Mouse (Mus musculus) liver, embryonic 14.5 days (tissue): Measurements from ENCODE around the gene Gimap5. TPM values are rescaled to one million over a fixed set of nuclear protein-coding genes. Genes with fewer than 3 reads are reported as not detected.

ENCODE experiments used
- ATAC-seq: fragments of 200-750 bp; cut with Nextera tagmentation; 2 replicates; pipeline ENCODE4 v1.8.0; 2017; ENCODE audit warnings: moderate number of reproducible peaks, mild to moderate bottlenecking, moderate library complexity; ENCODE audit not compliant: insufficient read depth
- DNase-seq, 3 experiments: peaks; one replicate each; pipeline ENCODE4 v3.0.0-alpha.2; 2012 to 2013; ENCODE audit warnings: low read depth in 3 of 3, low spot score in 3 of 3
- H3K27ac ChIP-seq: fragments of 300-500 bp; sonication (generic); 2 replicates; pipeline ENCODE4 v1.5.1; 2014; ENCODE audit warnings: moderate library complexity, mild to moderate bottlenecking, control low read depth, inconsistent platforms
- H3K27me3 ChIP-seq: fragments of 300-500 bp; sonication (generic); 2 replicates; pipeline ENCODE4 v1.6.1; 2014; ENCODE audit warnings: mild to moderate bottlenecking, low read length, moderate library complexity; ENCODE audit not compliant: control insufficient read depth, insufficient read depth
- H3K36me3 ChIP-seq: fragments of 300-500 bp; sonication (generic); replicated peaks from 2 replicates; pipeline ENCODE4 v1.6.1; 2014; ENCODE audit warnings: low read depth; ENCODE audit not compliant: control insufficient read depth, insufficient read depth
- H3K4me1 ChIP-seq, 2 experiments: fragments of 200-500 bp in 1 of 2; fragments of 300-500 bp in 1 of 2; sonication (generic) in 1 of 2; replicated peaks; 2 replicates each; pipeline ENCODE4 v1.6.1; 2012 to 2014; ENCODE audit warnings: antibody characterized with exemption in 1 of 2, inconsistent platforms in 1 of 2, low read length in 1 of 2; ENCODE audit not compliant: control insufficient read depth in 2 of 2, insufficient read depth in 2 of 2
- H3K4me2 ChIP-seq: fragments of 300-500 bp; sonication (generic); 2 replicates; pipeline ENCODE4 v1.6.1; 2014; ENCODE audit warnings: low read depth, mild to moderate bottlenecking, control low read depth, moderate library complexity
- H3K4me3 ChIP-seq, 2 experiments: fragments of 200-500 bp in 1 of 2; fragments of 300-500 bp in 1 of 2; sonication (generic) in 1 of 2; 2 replicates each; pipeline ENCODE4 v1.5.1; 2012 to 2014; ENCODE audit warnings: low read depth in 2 of 2, low read length in 2 of 2, mild to moderate bottlenecking in 2 of 2, control low read depth in 1 of 2, inconsistent platforms in 1 of 2, moderate library complexity in 1 of 2; ENCODE audit not compliant: insufficient read depth in 1 of 2
- H3K9ac ChIP-seq: fragments of 300-500 bp; sonication (generic); replicated peaks from 2 replicates; pipeline ENCODE4 v1.6.1; 2014; ENCODE audit warnings: mild to moderate bottlenecking, control low read depth, moderate library complexity
- H3K9me3 ChIP-seq: fragments of 300-500 bp; sonication (generic); 2 replicates; pipeline ENCODE4 v1.6.1; 2016; ENCODE audit warnings: low read length, mixed read lengths; ENCODE audit not compliant: control insufficient read depth
- CTCF ChIP-seq: IDR thresholded peaks from 2 replicates; pipeline ENCODE4 v1.5.1; 2016; ENCODE audit warnings: antibody characterized with exemption, low read depth, control low read depth
- EP300 ChIP-seq: IDR thresholded peaks from 2 replicates; pipeline ENCODE4 v1.6.1; 2016; ENCODE audit warnings: antibody characterized with exemption, low read depth
- WGBS: fragments of 180-500 bp; shearing (Covaris S2); extraction: QIAGEN DNeasy Blood & Tissue Kit; methylation state at CpG from one replicate; pipeline ENCODE4 v1.1.7; 2014; ENCODE audit not compliant: insufficient replicate concordance; 5-methylcytosine and 5-hydroxymethylcytosine counted together
- polyA plus RNA-seq, 2 experiments: library from polyadenylated mRNA; depleted of rRNA in 1 of 2; stranded (reverse) in 1 of 2; unstranded in 1 of 2; fragments of >200 nt; fragmentation: Nextera tagmentation in 1 of 2; extraction: Ambion mirVana in 1 of 2; gene quantifications; 2 replicates each; pipeline versions ENCODE4 v1.2.1 to v1.2.3; 2012 to 2014

The Gimap5 gene
- polyA plus RNA-seq, 2 experiments, result 1.8 to 2.7 TPM

DNA sequence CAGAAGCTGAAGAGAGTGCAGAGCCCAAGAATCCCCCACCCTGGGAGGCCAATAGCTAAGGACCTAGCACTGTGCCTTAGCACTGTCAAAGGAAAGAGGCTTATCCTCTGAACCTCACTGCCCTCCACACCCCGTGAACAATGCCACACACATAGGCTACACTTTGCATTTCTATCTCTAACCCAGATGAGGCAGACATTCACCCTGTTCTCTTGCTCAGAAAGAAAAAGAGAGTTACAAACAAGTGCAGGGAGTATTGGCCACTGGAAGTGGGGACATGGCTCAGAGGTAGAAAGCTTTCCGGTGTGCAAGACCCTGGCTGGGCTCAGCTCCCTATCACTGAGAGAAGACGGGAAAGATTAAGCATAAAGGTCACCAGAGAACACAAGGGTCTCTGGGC is 39.9 kb upstream of the Gimap5 start:
- no peaks in the 10 kb centered on the region for H3K27me3 ChIP-seq
- no peak for DNase-seq
- ATAC-seq, result no peak
- H3K36me3 ChIP-seq, result no peaks in the 10 kb centered on the region
- no peaks in the 10 kb centered on the region for H3K9me3 ChIP-seq
- H3K4me2 ChIP-seq, result no peak overlapping the region
- no peak overlapping the region; a peak in 1 of 4 replicates for H3K4me3 ChIP-seq
- H3K27ac ChIP-seq, result no peak overlapping the region
- WGBS, result 33% methylated on average over 3 of the region's 3 CpGs
- TF ChIP-seq CTCF, result no peak
- H3K9ac ChIP-seq, result no peak overlapping the region
- H3K4me1 ChIP-seq, result peaks cover 0 to 2% of the 10 kb centered on the region in 2 experiments; a peak in 1 of 4 replicates

DNA sequence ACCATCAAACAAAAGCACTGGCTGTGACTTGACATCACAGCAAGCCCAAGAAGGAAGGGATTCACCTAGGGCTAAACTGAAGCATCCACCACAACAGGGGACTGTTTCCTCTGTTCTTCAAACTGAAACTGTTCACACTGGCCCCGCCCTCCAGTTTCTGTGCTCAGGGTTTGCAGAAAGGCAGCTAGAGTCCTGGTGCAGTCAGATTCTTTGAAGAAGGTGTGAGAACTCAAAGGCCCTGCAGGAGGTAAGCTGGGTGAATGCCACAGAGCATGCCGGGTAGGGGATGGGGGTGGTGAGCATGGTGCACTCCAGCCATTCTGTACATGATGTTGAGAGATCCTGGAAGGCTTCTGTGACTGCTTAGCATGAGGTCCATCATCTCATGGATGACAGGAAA is 27.5 kb upstream of the Gimap5 start, which contains the start of the genes Gm28053 and Gimap7:
Gene Gm28053 (plus strand): TSS at position 153 of the 400 bp plus-strand sequence.
Gene Gimap7 (plus strand): TSS at position 167 of the 400 bp plus-strand sequence.
- H3K36me3 ChIP-seq, result no peaks in the 10 kb centered on the region
- H3K27ac ChIP-seq, result no peak within 1 kb of the TSS
- no peaks in the 10 kb centered on the region for H3K4me1 ChIP-seq
- ATAC-seq, result no peak
- 40% methylated on average over 2 of the region's 2 CpGs for WGBS
- DNase-seq, result no peak
- H3K4me3 ChIP-seq, result no peak within 1 kb of the TSS
- H3K9me3 ChIP-seq, result no peaks in the 10 kb centered on the region
- H3K27me3 ChIP-seq, result no peaks in the 10 kb centered on the region
- no peak within 1 kb of the TSS for H3K9ac ChIP-seq
- H3K4me2 ChIP-seq, result no peak within 1 kb of the TSS
- no peak for TF ChIP-seq EP300
- no peak for TF ChIP-seq CTCF

DNA sequence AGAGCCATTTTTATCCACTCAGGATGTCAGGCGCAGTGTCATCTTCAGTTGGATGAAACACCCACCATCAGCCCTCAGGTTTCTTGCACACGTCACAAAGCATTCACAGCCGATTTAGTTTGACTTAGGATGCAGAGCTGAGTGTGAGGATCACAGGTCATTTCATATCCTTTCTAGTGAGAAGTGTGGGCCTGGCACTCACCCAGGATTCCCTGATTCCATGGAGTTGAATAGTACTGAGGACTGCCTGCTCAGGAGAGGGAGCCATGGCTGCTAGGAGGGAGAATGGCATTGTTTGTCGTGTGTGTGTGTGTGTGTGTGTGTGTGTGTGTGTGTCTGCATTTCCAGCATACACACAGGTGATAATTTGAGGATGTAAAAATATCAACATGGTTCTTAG is 25.7 kb upstream of the Gimap5 start:
- no peaks in the 10 kb centered on the region for H3K36me3 ChIP-seq
- no peak overlapping the region for H3K4me2 ChIP-seq
- DNase-seq, result no peak
- 63% methylated on average over 4 of the region's 4 CpGs for WGBS
- H3K4me1 ChIP-seq, result no peaks in the 10 kb centered on the region
- H3K9ac ChIP-seq, result no peak overlapping the region
- TF ChIP-seq EP300 (no peak), CTCF (no peak)
- no peak overlapping the region for H3K4me3 ChIP-seq
- no peaks in the 10 kb centered on the region for H3K27me3 ChIP-seq
- no peak for ATAC-seq
- no peaks in the 10 kb centered on the region for H3K9me3 ChIP-seq
- H3K27ac ChIP-seq, result no peak overlapping the region

DNA sequence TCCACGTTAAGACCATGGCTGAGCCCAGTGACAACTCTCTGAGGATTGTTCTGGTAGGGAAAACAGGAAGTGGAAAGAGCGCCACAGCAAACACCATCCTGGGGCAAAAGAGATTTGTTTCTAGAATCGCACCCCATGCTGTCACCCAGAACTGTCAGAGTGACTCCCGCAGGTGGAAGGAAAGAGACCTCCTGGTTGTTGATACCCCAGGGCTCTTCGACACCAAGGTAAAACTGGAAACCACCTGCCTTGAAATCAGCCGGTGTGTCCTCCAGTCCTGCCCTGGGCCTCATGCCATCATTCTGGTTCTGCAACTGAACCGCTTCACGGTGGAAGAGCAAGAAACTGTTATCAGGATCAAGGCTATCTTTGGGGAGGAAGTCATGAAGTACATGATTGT is 22.5 kb upstream of the Gimap5 start:
- ATAC-seq (no peak), DNase-seq (no peak)
- no peak overlapping the region for H3K4me2 ChIP-seq
- H3K4me3 ChIP-seq, result no peak overlapping the region
- H3K36me3 ChIP-seq, result no peaks in the 10 kb centered on the region
- no peak overlapping the region for H3K27ac ChIP-seq
- H3K9me3 ChIP-seq, result no peaks in the 10 kb centered on the region
- no peak overlapping the region for H3K9ac ChIP-seq
- 46% methylated on average over 8 of the region's 8 CpGs for WGBS
- H3K27me3 ChIP-seq, result no peaks in the 10 kb centered on the region
- H3K4me1 ChIP-seq, result no peaks in the 10 kb centered on the region; a peak in 1 of 4 replicates
- TF ChIP-seq EP300 (no peak), CTCF (no peak)

DNA sequence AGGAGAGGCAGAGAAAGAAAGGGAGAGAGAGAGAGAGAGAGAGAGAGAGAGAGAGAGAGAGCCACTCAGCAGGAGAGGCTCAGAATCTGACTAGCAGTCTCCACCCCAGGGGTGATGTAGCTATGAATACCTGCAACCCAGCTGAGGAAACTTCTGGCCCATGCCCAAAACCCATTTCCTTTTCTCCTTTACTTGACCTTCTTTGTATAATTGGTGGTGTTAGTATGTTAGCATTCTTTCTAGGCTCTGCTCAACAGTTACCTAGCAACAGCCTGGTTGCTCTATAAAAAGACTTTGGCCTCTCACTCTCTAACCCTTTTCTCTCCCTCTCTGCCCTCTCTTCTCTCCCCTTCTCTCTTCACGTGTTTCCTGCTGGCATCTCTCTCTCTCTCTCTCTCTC is 20.5 kb upstream of the Gimap5 start:
- H3K27ac ChIP-seq, result no peak overlapping the region
- H3K4me1 ChIP-seq, result no peaks in the 10 kb centered on the region; a peak in 1 of 4 replicates
- no peak overlapping the region for H3K4me2 ChIP-seq
- H3K9me3 ChIP-seq, result no peaks in the 10 kb centered on the region
- H3K27me3 ChIP-seq, result no peaks in the 10 kb centered on the region
- WGBS, result 7% methylated on average over 1 of the region's 1 CpGs
- H3K4me3 ChIP-seq, result no peak overlapping the region
- H3K36me3 ChIP-seq, result no peaks in the 10 kb centered on the region
- DNase-seq (no peak), ATAC-seq (no peak)
- TF ChIP-seq EP300 (no peak), CTCF (no peak)
- H3K9ac ChIP-seq, result no peak overlapping the region
